ENCODE assay signal across 8 mouse cellular contexts in genomic region chr3:138741649-138742565, GRCm38 (mm10). TPM values are rescaled to one million over a fixed set of nuclear protein-coding genes. Genes with fewer than 3 reads are reported as not detected.
DNase-seq lines count a peak whose midpoint lies in the region; ATAC-seq lines count a peak whose summit lies in the region.

TSS of gene Tspan5 (plus strand) at chr3:138742195.

- peak; percentile 13; the same call in 1 of the 2 replicates for ATAC-seq in common myeloid progenitor, adult 5-6 weeks (replicated peaks; ENCODE audit: low read depth, poor library complexity, severe bottlenecking)
- peak; percentile 60 for ATAC-seq in megakaryocyte-erythroid progenitor cell, adult 5-6 weeks (replicated peaks; ENCODE audit: low FRiP score, low TSS enrichment, poor library complexity, severe bottlenecking)

- intact Hi-C loops in gastrocnemius, postnatal 14 days (cut with DNase I; ENCODE audit: low total_unique reads), result loop anchor here (10.0 kb wide), 1 partner anchor 163 kb away; no protein-coding TSS in a partner anchor
- intact Hi-C loops in left cerebral cortex, postnatal 25 days (cut with DNase I), result loop anchor here (1.0 to 10.0 kb wide), 9 partner anchors 98 to 463 kb away; partner anchors contain the start of genes Eif4e, Metap1, Rap1gds1 and Stpg2

- DNase-seq in adrenal gland, adult 18-20 months (ENCODE audit: low spot score in 2 of 2), result peak; percentile 77 to 82
- peak; percentile 81 for DNase-seq in gastrocnemius, postnatal 14 days
- peak; percentile 81 for DNase-seq in induced T-regulatory cell, adult 2 months (ENCODE audit: low read depth)
- DNase-seq in left cerebral cortex, postnatal 25 days (ENCODE audit: low spot score in 2 of 2), result peak; percentile 79 to 81
- peak; percentile 83 for DNase-seq in right cerebral cortex, postnatal 14 days
- peak; percentile 62 for DNase-seq in yolk sac, embryonic 10.5 days (ENCODE audit: low spot score)

RNA-seq across cellular contexts. Expression of gene Tspan5, which starts in this region (rescaled TPM):
- total RNA-seq in adrenal gland, adult 18-20 months (2021), result 10 to 100 TPM; 58.5 to 61.8 TPM
- total RNA-seq in common myeloid progenitor, adult 5-6 weeks (2017), result 18.0 and 25.5 TPM in 2 replicates
- 1 to 10 TPM; 7.0 to 9.1 TPM for total RNA-seq in gastrocnemius, postnatal 14 days (2021)
- total RNA-seq in left cerebral cortex, postnatal 25 days (2021), result 100 to 1,000 TPM; 260 to 264 TPM
- total RNA-seq in megakaryocyte-erythroid progenitor cell, adult 5-6 weeks (2014; fragmentation: Nextera tagmentation), result 1.8 and 3.5 TPM in 2 replicates
- 3.4 and 7.5 TPM in 2 replicates for total RNA-seq in megakaryocyte-erythroid progenitor cell, adult 5-6 weeks (2017)

Comparison
In these comparisons a context has a peak if more than half of its experiments do, and no peak if none do; other contexts are left out.
1. Peak in every context shown above with its lines: DNase-seq and ATAC-seq.